Mouse (Mus musculus): Measurements from ENCODE around the gene Ldlrap1. TPM values are rescaled to one million over a fixed set of nuclear protein-coding genes. Genes with fewer than 3 reads are reported as not detected.
"Not testable (repeated sequence)": the region's sequence is repeated elsewhere in the genome, so short reads cannot be mapped to it uniquely, and the experiment has no call there.

Ldlrap1 gene
- polyA plus RNA-seq, 1 experiment from 2014 or later: 5.3 TPM

GRCm38 (mm10) chr4:134795819-134796485 is 28.1 kb upstream of the Ldlrap1 start:
- Histone ChIP-seq H3K4me2 (replicated peaks) (no peak overlapping the region), H3K4me3 (no peak overlapping the region), H3K9ac (no peak overlapping the region), H3K27me3 (replicated peaks) (no peaks in the 10 kb centered on the region), H3K27ac (no peak overlapping the region), H3K36me3 (peaks cover 8% of the 10 kb centered on the region), H3K4me1 (no peaks in the 10 kb centered on the region), H3K9me3 (no peaks in the 10 kb centered on the region)
- 81% methylated on average over 5 of the region's 5 CpGs for WGBS
- no peak for ATAC-seq (ENCODE audit: low FRiP score, low read depth)

- not testable (repeated sequence) for ATAC-seq (ENCODE audit: low FRiP score, low read depth); H3K4me2 ChIP-seq (replicated peaks); H3K9me3 ChIP-seq; H3K4me1 ChIP-seq; H3K9ac ChIP-seq; H3K36me3 ChIP-seq; H3K27me3 ChIP-seq (replicated peaks); H3K4me3 ChIP-seq; H3K27ac ChIP-seq
Measured at GRCm38 (mm10) chr4:134794959-134795358, 27.1 kb upstream of the Ldlrap1 start.

GRCm38 (mm10) chr4:134793213-134793956 is 25.6 kb upstream of the Ldlrap1 start:
- WGBS: 48% methylated on average over 10 of the region's 10 CpGs
- ATAC-seq (ENCODE audit: low FRiP score, low read depth): no peak
- Histone ChIP-seq H3K9me3 (no peaks in the 10 kb centered on the region), H3K9ac (no peak overlapping the region), H3K36me3 (no peaks in the 10 kb centered on the region), H3K27ac (no peak overlapping the region), H3K4me2 (replicated peaks) (no peak overlapping the region), H3K4me1 (no peaks in the 10 kb centered on the region), H3K4me3 (no peak overlapping the region), H3K27me3 (replicated peaks) (no peaks in the 10 kb centered on the region)

- Histone ChIP-seq H3K9me3 (no peaks in the 10 kb centered on the region), H3K4me3 (no peak overlapping the region), H3K4me1 (no peaks in the 10 kb centered on the region), H3K27ac (no peak overlapping the region), H3K36me3 (no peaks in the 10 kb centered on the region), H3K4me2 (replicated peaks) (no peak overlapping the region), H3K9ac (no peak overlapping the region), H3K27me3 (replicated peaks) (no peaks in the 10 kb centered on the region)
- no peak for ATAC-seq (ENCODE audit: low FRiP score, low read depth)
- 60% methylated on average over 6 of the region's 6 CpGs for WGBS
Measured at GRCm38 (mm10) chr4:134791731-134792130, 23.9 kb upstream of the Ldlrap1 start.

GRCm38 (mm10) chr4:134786946-134787345 is 19.1 kb upstream of the Ldlrap1 start:
- WGBS: 27% methylated on average over 10 of the region's 10 CpGs
- ATAC-seq (ENCODE audit: low FRiP score, low read depth): no peak

GRCm38 (mm10) chr4:134784701-134785100 is 16.9 kb upstream of the Ldlrap1 start:
- ATAC-seq (ENCODE audit: low FRiP score, low read depth): no peak
- no peak overlapping the region for H3K27ac ChIP-seq
- H3K36me3 ChIP-seq: no peaks in the 10 kb centered on the region
- no peak overlapping the region for H3K9ac ChIP-seq
- H3K27me3 ChIP-seq (replicated peaks): no peaks in the 10 kb centered on the region
- H3K4me3 ChIP-seq: no peak overlapping the region
- H3K4me1 ChIP-seq: no peaks in the 10 kb centered on the region
- 57% methylated on average over 5 of the region's 5 CpGs for WGBS
- no peaks in the 10 kb centered on the region for H3K9me3 ChIP-seq
- no peak overlapping the region for H3K4me2 ChIP-seq (replicated peaks)

More at GRCm38 (mm10) chr4:134786946-134787345, 19.1 kb upstream of the Ldlrap1 start:
- no peaks in the 10 kb centered on the region for H3K4me1 ChIP-seq
- H3K9ac ChIP-seq: no peak overlapping the region
- no peak overlapping the region for H3K27ac ChIP-seq
- H3K36me3 ChIP-seq: no peaks in the 10 kb centered on the region
- no peak overlapping the region for H3K4me3 ChIP-seq
- no peaks in the 10 kb centered on the region for H3K27me3 ChIP-seq (replicated peaks)
- H3K4me2 ChIP-seq (replicated peaks): no peak overlapping the region
- H3K9me3 ChIP-seq: no peaks in the 10 kb centered on the region

GRCm38 (mm10) chr4:134779136-134779934 is 11.5 kb upstream of the Ldlrap1 start:
- 41% methylated on average over 14 of the region's 14 CpGs for WGBS
- H3K27ac ChIP-seq: no peak overlapping the region
- no peaks in the 10 kb centered on the region for H3K9me3 ChIP-seq
- no peak overlapping the region for H3K4me3 ChIP-seq
- H3K4me2 ChIP-seq (replicated peaks): no peak overlapping the region
- no peaks in the 10 kb centered on the region for H3K36me3 ChIP-seq
- H3K9ac ChIP-seq: no peak overlapping the region
- ATAC-seq (ENCODE audit: low FRiP score, low read depth): no peak
- H3K27me3 ChIP-seq (replicated peaks): no peaks in the 10 kb centered on the region
- peaks cover 11% of the 10 kb centered on the region for H3K4me1 ChIP-seq

GRCm38 (mm10) chr4:134776246-134776645 is 8.4 kb upstream of the Ldlrap1 start:
- no peaks in the 10 kb centered on the region for H3K27me3 ChIP-seq (replicated peaks)
- no peak for ATAC-seq (ENCODE audit: low FRiP score, low read depth)
- WGBS: 79% methylated on average over 7 of the region's 7 CpGs
- no peak overlapping the region for H3K9ac ChIP-seq
- no peak overlapping the region for H3K4me3 ChIP-seq
- H3K9me3 ChIP-seq: no peaks in the 10 kb centered on the region
- H3K4me2 ChIP-seq (replicated peaks): no peak overlapping the region
- no peak overlapping the region for H3K27ac ChIP-seq
- H3K4me1 ChIP-seq: peaks cover 17% of the 10 kb centered on the region
- H3K36me3 ChIP-seq: no peaks in the 10 kb centered on the region

GRCm38 (mm10) chr4:134775234-134775944 is 7.6 kb upstream of the Ldlrap1 start:
- no peaks in the 10 kb centered on the region for H3K27me3 ChIP-seq (replicated peaks)
- no peak overlapping the region for H3K9ac ChIP-seq
- ATAC-seq (ENCODE audit: low FRiP score, low read depth): no peak
- H3K4me2 ChIP-seq (replicated peaks): no peak overlapping the region
- H3K36me3 ChIP-seq: no peaks in the 10 kb centered on the region
- H3K4me3 ChIP-seq: no peak overlapping the region
- 64% methylated on average over 14 of the region's 14 CpGs for WGBS
- no peak overlapping the region for H3K27ac ChIP-seq
- no peaks in the 10 kb centered on the region for H3K9me3 ChIP-seq
- H3K4me1 ChIP-seq: peaks cover 17% of the 10 kb centered on the region

GRCm38 (mm10) chr4:134774126-134774525 is 6.3 kb upstream of the Ldlrap1 start:
- H3K4me3 ChIP-seq: no peak overlapping the region
- H3K9me3 ChIP-seq: no peaks in the 10 kb centered on the region
- ATAC-seq (ENCODE audit: low FRiP score, low read depth): no peak
- no peaks in the 10 kb centered on the region for H3K36me3 ChIP-seq
- H3K4me1 ChIP-seq: peaks cover 13% of the 10 kb centered on the region
- no peak overlapping the region for H3K27ac ChIP-seq
- peaks cover 8% of the 10 kb centered on the region; the same call in 1 of the 2 replicates for H3K27me3 ChIP-seq (replicated peaks)
- no peak overlapping the region for H3K4me2 ChIP-seq (replicated peaks)
- H3K9ac ChIP-seq: no peak overlapping the region
- 88% methylated on average over 6 of the region's 6 CpGs for WGBS

GRCm38 (mm10) chr4:134772805-134773674 is 5.2 kb upstream of the Ldlrap1 start:
- Histone ChIP-seq H3K36me3 (no peaks in the 10 kb centered on the region), H3K4me3 (no peak overlapping the region), H3K4me1 (peaks cover 12% of the 10 kb centered on the region), H3K27me3 (replicated peaks) (peaks cover 16% of the 10 kb centered on the region), H3K4me2 (replicated peaks) (no peak overlapping the region), H3K9me3 (no peaks in the 10 kb centered on the region), H3K9ac (no peak overlapping the region), H3K27ac (no peak overlapping the region)
- ATAC-seq (ENCODE audit: low FRiP score, low read depth): 0 out of 2 replicates have a peak, but pooled peaks have one; percentile 48
- 30% methylated on average over 4 of the region's 4 CpGs for WGBS
